Mouse (Mus musculus) thymus, adult 18-20 months (tissue): Measurements from ENCODE around the gene Lhfpl2.

ENCODE experiments used
- DNase-seq, 2 experiments: peaks; one replicate each; pipeline ENCODE4 v3.0.0; 2022; ENCODE audit warnings: mixed read lengths in 2 of 2

The Lhfpl2 gene

DNA sequence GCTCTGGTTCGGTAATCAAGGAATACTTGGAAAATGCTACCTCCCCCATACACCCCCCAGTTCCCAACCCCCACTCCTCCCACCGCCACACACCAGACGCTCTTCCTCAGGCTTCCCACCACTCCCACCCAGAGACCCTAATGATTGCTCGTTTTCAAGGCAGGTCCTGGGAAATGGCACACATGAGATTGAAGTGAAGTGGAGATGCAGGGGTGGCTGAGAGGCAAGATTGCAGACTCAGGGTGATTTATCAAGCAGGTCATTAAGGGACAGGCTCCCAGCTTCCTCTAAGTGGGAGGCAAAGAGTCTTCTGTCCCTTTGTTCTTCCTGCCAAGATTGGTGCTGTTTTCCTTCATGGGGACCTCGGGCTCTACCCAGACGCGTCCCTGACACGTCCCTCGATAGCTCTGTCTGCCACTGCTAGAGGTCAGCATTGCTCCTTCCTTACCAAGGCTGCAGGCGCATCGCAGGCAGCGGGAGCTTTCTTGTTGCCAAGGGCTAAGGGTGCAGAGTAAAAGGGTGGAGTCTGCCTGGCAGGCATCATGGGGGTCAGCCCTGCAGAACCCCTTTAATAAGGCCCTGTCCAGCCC lies 85.6 kb downstream of the Lhfpl2 start:
- no peak for DNase-seq

- no peak for DNase-seq
These were observed 86.9 kb downstream of the Lhfpl2 start for GRCm38 (mm10) chr13:94144451-94144850.

- DNase-seq = no peak
These were observed 89.7 kb downstream of the Lhfpl2 start for GRCm38 (mm10) chr13:94147257-94147656.

DNA sequence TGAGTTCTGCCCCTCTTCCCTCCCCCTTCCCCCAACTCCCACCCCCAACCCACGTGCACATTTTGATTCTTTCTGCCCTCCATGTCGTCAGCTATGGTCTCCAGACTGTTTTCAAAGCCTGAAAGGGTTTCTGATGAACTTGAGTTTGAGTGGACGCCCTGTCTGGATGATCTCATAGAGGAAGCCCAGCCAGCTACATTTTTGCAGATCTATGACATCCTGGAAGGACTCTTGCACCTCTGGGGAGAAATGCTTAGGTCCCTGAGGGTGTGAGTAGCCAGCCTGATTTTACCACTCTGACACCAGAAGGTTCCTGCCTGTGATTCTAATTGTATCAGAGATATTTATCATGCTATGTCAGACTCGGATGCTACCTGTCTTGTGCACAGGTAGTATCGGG lies 91.4 kb downstream of the Lhfpl2 start:
- no peak for DNase-seq

DNA sequence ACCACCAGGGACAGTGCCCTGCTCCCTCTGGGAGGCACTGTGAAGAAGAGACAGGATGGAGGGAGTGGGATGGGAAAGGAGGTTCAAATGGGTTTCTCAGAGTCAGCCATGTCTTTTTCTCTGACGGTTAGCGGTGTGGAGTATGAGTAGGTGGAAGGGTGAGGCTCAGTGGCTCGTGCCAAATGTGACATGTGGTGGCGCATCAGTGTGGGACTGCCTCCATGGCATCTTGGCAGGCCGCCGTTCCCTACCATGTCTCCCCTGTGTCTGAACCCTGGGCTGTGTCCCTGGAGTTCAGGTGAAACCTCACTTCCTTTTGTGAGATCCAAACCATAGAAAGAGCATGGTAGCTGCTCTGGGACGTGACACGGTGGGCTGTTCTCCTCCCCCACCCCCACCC lies 92.2 kb downstream of the Lhfpl2 start:
- DNase-seq = no peak

DNA sequence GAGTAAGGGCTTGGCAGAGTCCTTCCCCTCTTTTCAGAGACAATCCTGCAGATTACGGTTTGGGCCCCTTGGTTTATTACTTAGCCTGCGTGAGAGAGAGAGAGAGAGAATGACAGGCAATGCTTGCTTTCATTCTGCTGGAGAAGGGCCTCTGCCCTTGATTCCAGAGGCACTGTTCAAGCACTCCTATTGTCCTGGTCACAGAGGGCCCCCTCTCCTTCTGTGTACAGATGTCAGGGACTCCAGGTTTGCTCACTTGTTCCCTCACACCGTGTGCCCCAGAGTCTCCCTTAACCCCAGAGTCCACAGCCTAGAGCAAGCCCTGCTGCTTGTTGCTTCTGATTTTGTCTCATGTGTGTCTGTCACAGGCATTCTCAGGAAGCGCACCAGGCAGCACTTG lies 93.7 kb downstream of the Lhfpl2 start:
- no peak for DNase-seq

GRCm38 (mm10) chr13:94152836-94153235 lies 95.2 kb downstream of the Lhfpl2 start:
- no peak for DNase-seq

DNA sequence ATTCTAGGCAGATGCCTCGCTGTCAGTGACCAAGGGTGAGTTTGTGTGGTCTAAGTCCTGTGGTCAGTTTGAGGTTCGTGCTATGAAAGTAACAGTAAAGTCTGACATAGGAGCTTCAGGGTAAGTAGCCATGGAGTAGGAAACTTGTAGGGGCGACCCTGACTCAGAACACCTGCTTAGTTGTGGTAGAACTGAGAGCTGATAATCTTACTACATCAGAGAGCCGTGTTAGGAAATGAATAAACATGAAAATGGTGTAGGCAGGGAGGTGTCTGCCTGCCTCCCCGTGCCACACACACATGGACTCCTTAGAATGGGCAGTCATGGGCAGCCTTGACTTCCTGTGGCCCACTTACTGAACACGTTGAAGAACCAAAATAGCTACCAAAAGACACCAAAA lies 96.1 kb downstream of the Lhfpl2 start:
- no peak for DNase-seq

- no peak for DNase-seq
These were observed 97.1 kb downstream of the Lhfpl2 start for GRCm38 (mm10) chr13:94154512-94155296.

DNA sequence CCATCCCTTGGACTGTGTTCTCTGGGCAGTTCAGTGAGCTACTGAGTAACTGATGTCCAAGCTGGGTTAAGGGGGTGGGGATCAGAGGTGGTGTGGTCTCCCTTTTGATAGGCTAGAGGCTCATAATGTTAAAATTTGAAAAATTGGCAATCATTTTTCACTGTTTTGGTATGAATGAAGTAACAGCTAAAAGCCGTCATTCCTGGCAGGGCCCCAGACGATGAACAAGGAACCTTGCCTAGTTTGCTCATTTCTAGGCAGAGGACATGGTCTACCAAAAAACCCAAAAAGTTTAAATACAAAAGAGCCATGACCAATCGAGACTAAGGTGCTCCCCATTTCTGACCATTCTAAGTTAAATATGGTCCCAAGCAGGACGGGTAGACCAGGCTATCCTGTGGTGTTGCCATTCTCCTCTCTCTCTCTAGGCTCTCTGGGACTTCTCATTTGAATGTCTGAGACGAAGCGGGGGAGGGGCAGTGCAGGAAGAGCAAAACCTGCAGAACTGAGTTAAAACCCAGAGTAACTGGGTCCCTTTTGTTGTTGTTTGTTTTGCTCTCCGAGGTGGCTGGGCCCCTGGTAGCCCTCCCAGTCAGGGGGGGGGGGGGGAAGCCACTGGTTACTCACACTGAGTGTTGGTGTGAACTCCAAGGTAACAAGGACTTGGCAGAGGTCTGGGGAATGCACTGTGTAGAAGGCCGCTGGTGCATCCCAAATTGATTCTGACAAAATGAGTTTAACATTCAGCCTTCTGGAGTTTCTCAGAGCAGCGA lies 98.2 kb downstream of the Lhfpl2 start:
- DNase-seq = no peak

- DNase-seq = no peak
These were observed 101.4 kb downstream of the Lhfpl2 start for GRCm38 (mm10) chr13:94158864-94159477.

DNA sequence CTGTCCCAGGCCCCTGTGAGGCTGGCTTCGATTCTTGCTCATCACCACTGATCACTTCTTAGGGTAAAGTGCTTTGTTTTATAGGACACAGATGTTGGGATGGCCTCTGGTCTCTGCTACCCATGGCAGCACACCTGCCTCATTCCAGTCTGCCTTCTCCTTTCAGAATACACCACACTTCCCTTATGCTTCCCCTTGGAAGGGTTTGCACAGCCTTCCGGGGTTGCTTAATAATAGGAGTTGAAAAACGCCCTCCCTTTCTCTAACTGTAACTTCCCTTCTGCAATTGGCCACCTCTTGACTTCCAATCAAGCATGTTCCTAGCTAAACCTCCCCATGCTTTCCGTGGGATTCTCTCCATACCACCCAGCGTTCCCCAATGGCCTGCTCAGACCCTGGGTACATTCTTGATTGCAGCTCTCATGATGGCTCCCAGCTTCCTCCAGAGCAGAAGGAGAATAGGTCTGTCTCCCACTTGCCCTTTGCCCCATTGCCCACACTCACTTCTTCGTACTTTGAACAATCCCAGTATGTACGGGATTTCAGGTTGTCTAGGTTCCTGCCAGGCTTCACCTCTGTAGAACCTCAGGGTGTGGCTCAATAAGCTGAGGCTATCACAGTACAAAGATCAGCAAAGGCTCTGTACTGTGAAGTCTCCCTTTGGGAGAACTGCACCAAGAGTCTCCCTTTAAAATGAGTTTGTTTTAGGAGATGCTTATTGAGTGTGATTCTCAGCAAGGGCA lies 102.1 kb downstream of the Lhfpl2 start:
- no peak for DNase-seq

GRCm38 (mm10) chr13:94164501-94164900 lies 106.9 kb downstream of the Lhfpl2 start:
- DNase-seq = no peak

- no peak for DNase-seq
These were observed 110.7 kb downstream of the Lhfpl2 start for GRCm38 (mm10) chr13:94168319-94168718.

- no peak for DNase-seq
These were observed 111.8 kb downstream of the Lhfpl2 start for GRCm38 (mm10) chr13:94169325-94169916.

DNA sequence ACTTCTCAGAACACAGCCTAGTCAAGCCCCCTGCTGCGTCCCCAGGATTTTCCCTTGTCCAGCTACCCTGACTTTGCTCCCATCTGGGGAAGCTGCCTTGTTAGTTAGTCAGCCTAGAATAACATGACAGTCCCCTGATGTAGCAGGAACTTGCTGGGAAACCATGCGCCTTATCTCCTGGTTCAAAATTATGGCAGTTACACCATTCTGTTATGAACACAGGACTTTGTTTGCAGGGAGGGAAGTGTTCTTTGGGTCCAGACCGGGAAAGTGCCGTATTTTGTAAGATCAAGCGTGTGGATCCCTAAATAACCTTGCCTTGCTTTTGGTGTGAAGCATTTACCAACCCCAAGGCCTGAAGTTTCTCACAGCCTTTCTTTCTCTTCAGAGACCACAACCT lies 114.0 kb downstream of the Lhfpl2 start:
- DNase-seq = no peak

DNA sequence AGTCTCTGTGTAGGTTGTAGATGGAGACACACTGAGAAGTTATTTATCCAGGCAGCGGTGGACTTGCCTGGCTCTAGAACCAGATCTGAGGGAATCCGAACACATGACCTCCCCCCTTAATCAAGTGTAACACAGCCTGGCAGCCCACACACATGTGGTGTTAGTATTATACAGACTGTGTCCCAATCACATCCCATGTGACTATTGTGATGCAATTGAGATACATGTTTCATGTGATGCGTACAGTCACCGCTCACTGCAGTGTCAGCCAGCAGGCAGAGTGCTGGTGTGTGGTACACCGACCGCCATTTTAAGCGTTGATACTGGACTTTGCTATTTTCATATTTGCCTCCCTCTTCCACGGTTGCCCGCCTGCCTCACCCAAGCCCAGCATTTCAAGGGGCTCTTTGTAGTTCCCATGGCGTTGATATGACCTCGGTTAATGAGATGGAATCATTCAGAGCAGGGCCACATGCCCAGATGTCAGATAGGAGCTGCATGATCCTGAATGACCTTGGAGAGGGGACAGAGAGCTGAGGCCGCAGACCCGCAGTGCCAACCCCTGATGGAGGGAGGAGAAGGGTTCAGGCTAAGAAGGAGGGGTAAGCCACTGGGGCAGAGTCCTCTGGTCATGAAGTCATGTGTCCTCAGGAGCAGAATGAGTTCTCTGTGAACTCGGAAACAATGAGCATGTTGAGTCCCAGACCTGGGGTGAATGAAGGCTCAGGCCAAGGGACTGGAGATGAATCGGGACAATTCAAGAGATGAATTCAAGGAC lies 115.1 kb downstream of the Lhfpl2 start:
- no peak for DNase-seq

DNA sequence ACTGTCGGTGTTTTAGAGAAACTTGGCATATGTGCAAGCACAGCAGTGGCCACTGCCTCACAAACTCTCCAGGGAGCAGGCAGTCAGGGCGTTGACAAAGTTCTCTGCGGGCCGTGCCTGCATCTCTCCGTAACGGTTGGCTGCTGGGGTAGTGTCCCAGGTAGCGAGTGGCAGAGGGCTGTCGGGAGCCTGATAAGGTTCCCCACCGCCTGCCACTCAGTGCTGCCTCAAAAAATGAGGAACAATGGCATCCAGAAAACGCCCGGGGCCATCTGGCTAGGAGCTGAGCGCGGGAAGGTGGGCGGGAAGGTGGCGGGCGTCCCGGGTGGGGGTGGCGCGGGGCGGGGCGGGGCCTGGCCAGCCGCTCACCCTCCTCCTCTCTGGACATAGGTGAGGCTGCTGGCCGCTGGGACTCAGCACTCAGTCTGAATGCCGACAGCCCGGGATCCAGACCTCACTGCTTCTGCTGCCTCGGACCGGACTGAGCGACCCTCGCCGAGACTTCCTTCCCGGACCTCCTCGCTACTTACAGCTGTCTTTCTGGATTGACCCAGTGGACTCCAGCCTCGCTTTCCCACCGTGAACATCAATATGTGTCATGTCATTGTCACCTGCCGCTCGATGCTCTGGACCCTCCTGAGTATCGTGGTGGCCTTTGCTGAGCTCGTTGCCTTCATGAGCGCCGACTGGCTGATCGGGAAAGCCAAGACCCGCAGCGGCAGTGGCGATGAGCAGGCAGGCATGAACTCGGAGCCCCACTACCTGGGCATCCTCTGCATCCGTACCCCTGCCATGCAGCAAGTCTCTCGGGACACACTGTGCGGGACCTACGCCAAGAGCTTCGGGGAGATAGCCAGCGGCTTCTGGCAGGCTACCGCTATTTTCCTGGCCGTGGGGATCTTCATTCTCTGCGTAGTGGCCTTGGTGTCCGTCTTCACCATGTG lies 116.3 kb downstream of the Lhfpl2 start:
- DNase-seq = no peak

DNA sequence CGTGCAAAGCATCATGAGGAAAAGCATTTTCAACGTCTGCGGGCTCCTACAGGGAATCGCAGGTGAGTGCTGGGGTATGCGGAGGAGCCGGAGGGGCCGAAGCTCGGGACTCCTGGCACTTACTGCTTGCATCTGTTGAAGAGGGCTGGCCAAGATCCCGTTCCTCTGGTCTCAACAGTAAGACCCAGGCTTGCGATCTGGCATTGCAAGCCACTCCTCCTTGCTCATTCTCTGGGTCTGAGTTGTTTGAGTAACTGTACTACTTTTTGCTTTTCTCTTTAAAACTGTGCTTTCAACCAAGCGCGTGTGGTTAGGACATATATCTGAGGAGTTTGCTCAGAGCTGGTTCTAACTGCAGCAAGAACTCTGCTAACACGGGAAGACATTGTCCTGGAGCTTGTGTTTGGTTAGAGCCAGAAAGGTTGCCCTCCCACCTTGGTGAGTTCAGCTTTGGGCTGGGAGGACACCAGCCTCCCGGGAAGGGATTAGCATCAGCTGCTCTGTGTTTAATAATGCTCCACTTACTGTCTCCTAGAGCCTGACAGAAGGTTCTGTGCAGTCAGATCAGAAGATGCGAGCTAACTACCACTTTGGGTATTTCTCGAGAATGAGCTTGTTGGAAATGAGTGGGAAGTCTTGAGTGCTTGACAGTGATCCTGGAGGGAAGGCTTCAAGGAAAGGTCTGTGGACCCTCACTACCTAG lies 117.1 kb downstream of the Lhfpl2 start:
- DNase-seq = no peak
